ENCODE assay signal across 15 mouse cellular contexts in genomic region chr4:137773369-137773899, GRCm38 (mm10). TPM values are rescaled to one million over a fixed set of nuclear protein-coding genes. Genes with fewer than 3 reads are reported as not detected.
A peak's percentile ranks its signal among the peaks of the same experiment; 100 is the strongest.
DNase-seq lines count a peak whose midpoint lies in the region; ATAC-seq and TF ChIP-seq lines count a peak whose summit lies in the region.
"Had no signal": no experiment of that assay in that cellular context is flagged by ENCODE, and none has a peak within 500 bp of the region (broad histone marks: within the 10 kb centered on the region; RNA-seq: fewer than 3 reads in every experiment).

No protein-coding gene starts in this region.

- no peaks in the 10 kb centered on the region for H3K9me3 ChIP-seq in hindbrain, embryonic 13.5 days
- H3K9me3 ChIP-seq in hindbrain, postnatal 0 days (ENCODE audit: low read length) = no peaks in the 10 kb centered on the region
- no peaks in the 10 kb centered on the region for H3K9me3 ChIP-seq in limb, embryonic 15.5 days
- no peaks in the 10 kb centered on the region for H3K9me3 ChIP-seq in lung, postnatal 0 days (ENCODE audit: low read length)
- no peaks in the 10 kb centered on the region for H3K9me3 ChIP-seq in intestine, postnatal 0 days (ENCODE audit: control insufficient read depth)

- H3K36me3 ChIP-seq in hindbrain, embryonic 13.5 days = no peaks in the 10 kb centered on the region
- H3K36me3 ChIP-seq in hindbrain, postnatal 0 days (ENCODE audit: insufficient read depth, low read length) = no peaks in the 10 kb centered on the region
- no peaks in the 10 kb centered on the region for H3K36me3 ChIP-seq in limb, embryonic 15.5 days
- H3K36me3 ChIP-seq in lung, postnatal 0 days (ENCODE audit: insufficient read depth, low read length) = no peaks in the 10 kb centered on the region
- no peaks in the 10 kb centered on the region for H3K36me3 ChIP-seq in intestine, postnatal 0 days (ENCODE audit: control insufficient read depth, insufficient read depth)

- H3K4me2 ChIP-seq in hindbrain, embryonic 13.5 days = no peak overlapping the region
- H3K4me2 ChIP-seq in hindbrain, postnatal 0 days (ENCODE audit: low read depth, low read length) = no peak overlapping the region
- no peak overlapping the region for H3K4me2 ChIP-seq in limb, embryonic 15.5 days
- no peak overlapping the region for H3K4me2 ChIP-seq in lung, postnatal 0 days (replicated peaks; ENCODE audit: low read depth, low read length)
- H3K4me2 ChIP-seq in intestine, postnatal 0 days (replicated peaks; ENCODE audit: low read depth) = no peak overlapping the region

- no peak for TF ChIP-seq CTCF in hindbrain, postnatal 0 days (IDR thresholded peaks at IDR 0.05; ENCODE audit: low read depth)
- no peak for TF ChIP-seq CTCF in lung, postnatal 0 days (IDR thresholded peaks at IDR 0.05)
- TF ChIP-seq CTCF in intestine, postnatal 0 days (IDR thresholded peaks at IDR 0.05; ENCODE audit: low read depth) = no peak

- no peak for DNase-seq in hindbrain, postnatal 0 days (ENCODE audit: low spot score)
- DNase-seq in adrenal gland, postnatal 25 days = peak; percentile 34
- DNase-seq in kidney, adult 8-10 months = peak; percentile 89
- no peak for DNase-seq in lung, postnatal 0 days (ENCODE audit: low spot score)
- DNase-seq in left cerebral cortex, adult 9 months (ENCODE audit: low spot score in 2 of 2) = no peak
- DNase-seq: embryo, embryonic 11 days; heart, adult 11 months; heart, postnatal 36 days; right cerebral cortex, adult 18-20 months; thymus, postnatal 36 days had no signal

- TF ChIP-seq EP300 in lung, postnatal 0 days (IDR thresholded peaks at IDR 0.05) = no peak

- H3K4me1 ChIP-seq in hindbrain, embryonic 13.5 days (replicated peaks) = peaks cover 16% of the 10 kb centered on the region
- peaks cover 3% of the 10 kb centered on the region; the same call in 1 of the 2 replicates for H3K4me1 ChIP-seq in hindbrain, postnatal 0 days (ENCODE audit: insufficient read depth, low read length)
- peaks cover 30% of the 10 kb centered on the region for H3K4me1 ChIP-seq in limb, embryonic 15.5 days
- H3K4me1 ChIP-seq in lung, postnatal 0 days (ENCODE audit: insufficient read depth, low read depth, low read length) = no peaks in the 10 kb centered on the region
- H3K4me1 ChIP-seq in intestine, postnatal 0 days (replicated peaks; ENCODE audit: control insufficient read depth, insufficient read depth, low read length) = no peaks in the 10 kb centered on the region

- 13% methylated on average over 2 of the region's 2 CpGs for WGBS in hindbrain, embryonic 13.5 days
- whole genome bisulfite sequencing in hindbrain, postnatal 0 days = 16% methylated on average over 2 of the region's 2 CpGs
- WGBS in limb, embryonic 15.5 days = 21% methylated on average over 2 of the region's 2 CpGs
- WGBS in lung, postnatal 0 days = 47% methylated on average over 2 of the region's 2 CpGs
- WGBS in intestine, postnatal 0 days = 59% methylated on average over 2 of the region's 2 CpGs

- ATAC-seq in hindbrain, embryonic 13.5 days (ENCODE audit: low FRiP score) = no peak
- no peak for ATAC-seq in hindbrain, postnatal 0 days
- ATAC-seq in limb, embryonic 15.5 days (ENCODE audit: insufficient number of reproducible peaks, low FRiP score, low TSS enrichment, low read depth) = no peak
- ATAC-seq in lung, postnatal 0 days = no peak
- ATAC-seq in intestine, postnatal 0 days = no peak
- ATAC-seq: forebrain, embryonic 16.5 days had no signal

- no peak overlapping the region for H3K9ac ChIP-seq in hindbrain, embryonic 13.5 days
- H3K9ac ChIP-seq in hindbrain, postnatal 0 days (replicated peaks; ENCODE audit: low read length) = no peak overlapping the region
- no peak overlapping the region for H3K9ac ChIP-seq in limb, embryonic 15.5 days
- H3K9ac ChIP-seq in lung, postnatal 0 days (replicated peaks; ENCODE audit: low read depth) = no peak overlapping the region
- no peak overlapping the region for H3K9ac ChIP-seq in intestine, postnatal 0 days (ENCODE audit: low read depth, low read length)

- H3K4me3 ChIP-seq in hindbrain, embryonic 13.5 days = no peak overlapping the region
- H3K4me3 ChIP-seq in hindbrain, postnatal 0 days (ENCODE audit: low read length) = no peak overlapping the region
- no peak overlapping the region for H3K4me3 ChIP-seq in limb, embryonic 15.5 days
- H3K4me3 ChIP-seq in lung, postnatal 0 days (ENCODE audit: low read depth, low read length) = no peak overlapping the region
- H3K4me3 ChIP-seq in intestine, postnatal 0 days (ENCODE audit: low read depth, low read length) = no peak overlapping the region

- no peaks in the 10 kb centered on the region for H3K27me3 ChIP-seq in hindbrain, embryonic 13.5 days
- H3K27me3 ChIP-seq in hindbrain, postnatal 0 days (ENCODE audit: insufficient read depth, low read length) = no peaks in the 10 kb centered on the region
- no peaks in the 10 kb centered on the region for H3K27me3 ChIP-seq in limb, embryonic 15.5 days
- H3K27me3 ChIP-seq in lung, postnatal 0 days (replicated peaks; ENCODE audit: insufficient read depth, low read length) = no peaks in the 10 kb centered on the region
- no peaks in the 10 kb centered on the region for H3K27me3 ChIP-seq in intestine, postnatal 0 days (replicated peaks; ENCODE audit: control insufficient read depth, insufficient read depth, low read length)

- H3K27ac ChIP-seq in hindbrain, embryonic 13.5 days = peak overlapping the region; percentile 41
- no peak overlapping the region for H3K27ac ChIP-seq in hindbrain, postnatal 0 days
- peak overlapping the region; percentile 34; the same call in 1 of the 2 replicates for H3K27ac ChIP-seq in limb, embryonic 15.5 days
- no peak overlapping the region for H3K27ac ChIP-seq in lung, postnatal 0 days (ENCODE audit: low read length)
- H3K27ac ChIP-seq in intestine, postnatal 0 days (ENCODE audit: low read depth, low read length) = no peak overlapping the region
- H3K27ac ChIP-seq: macrophage had no signal

RNA-seq across cellular contexts. Expression of gene Alpl, which starts 22.8 kb away (rescaled TPM):
- 6.9 and 10.2 TPM in 2 replicates for polyA plus RNA-seq in hindbrain, embryonic 13.5 days (2015; fragmentation: Nextera tagmentation; extraction: Ambion mirVana)
- total RNA-seq in hindbrain, postnatal 0 days (2014; rRNA removed) = 15.3 and 22.4 TPM in 2 replicates
- 16.6 and 17.5 TPM in 2 replicates for polyA plus RNA-seq in hindbrain, postnatal 0 days (2015; fragmentation: Nextera tagmentation; extraction: Ambion mirVana)
- 4.6 and 6.1 TPM in 2 replicates for total RNA-seq in adrenal gland, postnatal 25 days (2021)
- 43.5 and 68.6 TPM in 2 replicates for polyA plus RNA-seq in limb, embryonic 15.5 days (2015; fragmentation: Nextera tagmentation; extraction: Ambion mirVana)
- 2.2 and 3.0 TPM in 2 replicates for polyA plus RNA-seq in lung, postnatal 0 days (2015; fragmentation: Nextera tagmentation; extraction: Ambion mirVana)
- polyA plus RNA-seq in intestine, postnatal 0 days (2015; fragmentation: Nextera tagmentation; extraction: Ambion mirVana) = 0.72 and 0.73 TPM in 2 replicates
- polyA plus RNA-seq: macrophage had no signal

Comparison
In these comparisons a context has a peak if more than half of its experiments do, and no peak if none do; other contexts are left out.
1. H3K27ac ChIP-seq: peak in hindbrain, embryonic 13.5 days (single experiment) and limb, embryonic 15.5 days (single experiment); none in hindbrain, postnatal 0 days (single experiment), lung, postnatal 0 days (single experiment) and intestine, postnatal 0 days (single experiment).
2. DNase-seq: peak in adrenal gland, postnatal 25 days (single experiment) and kidney, adult 8-10 months (2 of 2); none in hindbrain, postnatal 0 days (single experiment), lung, postnatal 0 days (single experiment) and left cerebral cortex, adult 9 months (0 of 2).